Mouse (Mus musculus) thymus, postnatal 36 days (tissue): Measurements from ENCODE around the gene Armh3.
A peak's percentile ranks its signal among the peaks of the same experiment; 100 is the strongest.

Experiments
- DNase-seq, 2 experiments: peaks; one replicate each; pipeline ENCODE4 v3.0.0; 2022; ENCODE audit warnings: mixed read lengths in 2 of 2

The Armh3 gene

GRCm38 (mm10) chr19:45997785-45998693 is at the start of gene Armh3:
Gene Armh3, minus strand, starts transcription at chr19:45998488.
- peak; percentile 92 to 93 for DNase-seq

- DNase-seq: no peak
Measured at GRCm38 (mm10) chr19:46047426-46047825, 49.1 kb upstream of the Armh3 start.

- DNase-seq: no peak
Measured at GRCm38 (mm10) chr19:46046621-46047025, 48.3 kb upstream of the Armh3 start.

GRCm38 (mm10) chr19:46045696-46046311 is 47.5 kb upstream of the Armh3 start:
- DNase-seq: no peak

- peak; percentile 75 to 82 for DNase-seq
Measured at GRCm38 (mm10) chr19:46044993-46045695, 46.9 kb upstream of the Armh3 start, which contains the start of gene Ldb1. Gene Ldb1, minus strand, starts transcription at chr19:46045214.

GRCm38 (mm10) chr19:46044271-46044992 is 46.1 kb upstream of the Armh3 start, which contains the start of gene Pprc1:
Gene Pprc1, plus strand, starts transcription at chr19:46044886.
- no peak for DNase-seq

- DNase-seq: no peak
Measured at GRCm38 (mm10) chr19:46043380-46043779, 45.1 kb upstream of the Armh3 start.

GRCm38 (mm10) chr19:46042476-46043011 is 44.3 kb upstream of the Armh3 start:
- peak; percentile 60 to 81 for DNase-seq

GRCm38 (mm10) chr19:46041933-46042475 is 43.7 kb upstream of the Armh3 start:
- peak; percentile 55 to 74 for DNase-seq

GRCm38 (mm10) chr19:46041299-46041932 is 43.1 kb upstream of the Armh3 start:
- DNase-seq: no peak

- DNase-seq: peak; percentile 53 to 72
Measured at GRCm38 (mm10) chr19:46040149-46040902, 42.0 kb upstream of the Armh3 start.

- peak; percentile 94 to 97 for DNase-seq
Measured at GRCm38 (mm10) chr19:46039478-46039877, 41.2 kb upstream of the Armh3 start.

GRCm38 (mm10) chr19:46038851-46039260 is 40.6 kb upstream of the Armh3 start:
- peak; percentile 45 to 66 for DNase-seq

- DNase-seq: peak; percentile 58 to 73
Measured at GRCm38 (mm10) chr19:46037925-46038850, 39.9 kb upstream of the Armh3 start.

GRCm38 (mm10) chr19:46037243-46037924 is 39.1 kb upstream of the Armh3 start:
- DNase-seq: peak; percentile 68 to 80

- peak in 1 of 2 experiments; percentile 54 for DNase-seq
Measured at GRCm38 (mm10) chr19:46036477-46037242, 38.4 kb upstream of the Armh3 start.

- DNase-seq: no peak
Measured at GRCm38 (mm10) chr19:46035971-46036370, 37.7 kb upstream of the Armh3 start.

- DNase-seq: no peak
Measured at GRCm38 (mm10) chr19:46033911-46034310, 35.6 kb upstream of the Armh3 start.
